Mouse (Mus musculus) kidney, adult 8-10 months (tissue): Measurements from ENCODE around the gene Prlhr.

ENCODE experiments used
- DNase-seq, 2 experiments: peaks; one replicate each; pipeline ENCODE4 v3.0.0; 2022

The Prlhr gene

DNA sequence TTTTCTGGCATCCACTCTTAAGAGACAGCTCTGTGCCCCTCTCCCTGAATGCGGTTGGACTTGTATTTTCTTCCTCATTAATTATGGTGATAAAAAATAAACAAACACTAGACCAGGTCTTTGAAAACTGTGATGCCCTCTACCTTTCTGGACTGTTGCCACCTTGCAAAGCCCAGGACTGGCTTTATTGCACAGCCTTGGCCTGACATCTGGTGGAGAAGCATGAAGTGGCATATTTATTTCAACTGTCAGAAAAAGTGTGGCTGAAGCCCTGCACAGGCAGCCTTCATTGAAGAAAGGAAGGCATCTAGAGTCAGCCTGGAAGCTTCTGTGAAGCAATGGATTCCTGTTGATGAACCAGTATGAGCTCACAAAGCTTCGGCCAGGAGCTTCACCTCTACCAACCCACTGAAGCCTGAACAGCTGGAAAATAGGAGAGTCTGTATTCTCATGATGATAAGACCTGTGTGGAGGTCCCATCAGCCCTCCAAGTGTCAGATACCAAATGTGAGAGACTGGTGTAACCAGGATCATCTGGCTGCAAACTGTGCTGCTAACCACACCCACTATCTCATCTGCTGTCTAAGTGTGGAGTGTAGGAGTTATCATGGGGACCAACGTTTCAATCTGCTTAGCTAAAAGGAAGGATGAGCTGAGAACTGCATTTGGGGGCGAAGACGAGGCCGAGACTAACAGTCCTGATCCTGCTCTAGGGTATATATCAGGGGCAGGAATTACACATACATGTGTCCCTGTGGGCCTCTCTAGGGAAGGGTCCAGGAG lies 35.6 kb downstream of the Prlhr start:
- no peak for DNase-seq

DNA sequence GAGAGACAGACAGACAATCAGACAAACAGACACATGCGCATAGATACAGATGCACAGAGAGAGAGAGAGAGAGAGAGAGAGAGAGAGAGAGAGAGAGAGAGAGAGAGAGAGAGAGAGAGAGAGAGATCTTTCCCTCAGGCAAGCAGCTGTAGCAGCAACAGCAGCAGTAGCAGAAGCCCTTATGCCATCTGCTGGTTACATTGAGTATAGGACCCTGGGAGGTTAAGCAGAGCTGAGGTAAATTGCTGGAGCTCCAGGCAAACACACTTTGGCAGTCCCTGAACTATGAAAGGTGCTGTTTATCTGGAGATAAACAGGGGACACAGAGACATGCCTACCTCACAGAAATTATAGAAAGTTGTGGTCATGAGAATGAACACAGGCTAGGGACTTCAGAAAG lies 50.5 kb downstream of the Prlhr start:
- DNase-seq, result peak in 1 of 2 experiments; percentile 15
